Mouse (Mus musculus): ENCODE results near the gene Col5a1. TPM values are rescaled to one million over a fixed set of nuclear protein-coding genes. Genes with fewer than 3 reads are reported as not detected.

The Col5a1 gene
- total and polyA plus RNA-seq, 2 experiments from 2014 or later: 8.0 to 23.6 TPM

DNA sequence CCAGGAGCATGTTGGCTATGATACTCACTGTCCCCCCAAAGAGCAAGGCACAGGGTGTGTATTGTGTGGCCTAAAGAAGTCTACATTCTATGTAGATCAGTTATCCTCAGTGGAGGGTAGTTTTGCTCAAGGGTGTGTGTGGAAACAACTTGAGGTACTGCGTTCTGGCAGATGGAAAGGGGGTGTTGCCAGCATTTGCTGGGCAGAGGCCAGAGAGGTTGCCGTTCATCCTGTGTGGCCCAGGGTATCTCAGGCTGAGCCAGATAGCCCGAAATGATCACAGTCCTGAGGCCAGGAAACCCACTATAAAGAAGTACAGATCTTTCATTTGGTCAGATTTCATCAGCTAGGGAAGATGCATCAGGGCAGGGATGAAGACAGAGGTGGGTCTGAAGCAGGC, 13.9 kb upstream of the Col5a1 start:
- WGBS: 43% methylated on average over 3 of the region's 3 CpGs
- Histone ChIP-seq H3K4me1 (ENCODE audit: insufficient read depth, low read length) (peaks cover 11% of the 10 kb centered on the region), H3K27ac (no peak overlapping the region), H3K27me3 (ENCODE audit: insufficient read depth, low read length) (no peaks in the 10 kb centered on the region), H3K9ac (replicated peaks; ENCODE audit: low read length) (no peak overlapping the region), H3K4me3 (ENCODE audit: low read length) (no peak overlapping the region), H3K4me2 (ENCODE audit: low read depth, low read length) (no peak overlapping the region), H3K9me3 (ENCODE audit: low read length) (no peaks in the 10 kb centered on the region), H3K36me3 (ENCODE audit: insufficient read depth, low read length) (no peaks in the 10 kb centered on the region)
- no peak for TF ChIP-seq CTCF (IDR thresholded peaks at IDR 0.05; ENCODE audit: low read depth)
- DNase-seq (ENCODE audit: low spot score) (no peak), ATAC-seq (no peak)

GRCm38 (mm10) chr2:27873030-27873429, 13.2 kb upstream of the Col5a1 start:
- 74% methylated on average over 5 of the region's 5 CpGs for WGBS
- no peak for TF ChIP-seq CTCF (IDR thresholded peaks at IDR 0.05; ENCODE audit: low read depth)

DNA sequence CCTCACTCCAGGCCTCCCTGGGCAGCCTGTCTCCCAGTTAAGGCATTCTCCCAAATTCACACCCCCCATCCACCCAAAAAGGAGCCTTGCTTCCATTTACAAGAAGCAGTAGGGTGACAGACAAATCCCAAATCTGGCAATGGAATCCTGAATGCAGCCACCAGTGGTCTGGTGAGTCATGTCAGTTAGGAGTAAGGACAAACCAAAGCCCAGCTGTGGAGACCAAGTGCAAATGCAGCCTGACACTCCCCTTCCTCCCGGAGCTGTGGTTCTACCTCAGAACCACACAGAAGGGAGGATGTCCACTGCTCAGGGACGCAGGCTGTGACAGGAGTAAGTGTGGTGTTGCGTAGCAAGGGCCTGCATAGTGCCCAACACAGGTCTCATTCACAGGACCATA, 11.6 kb upstream of the Col5a1 start:
- Histone ChIP-seq H3K36me3 (ENCODE audit: insufficient read depth, low read length) (no peaks in the 10 kb centered on the region), H3K27me3 (ENCODE audit: insufficient read depth, low read length) (no peaks in the 10 kb centered on the region), H3K4me2 (ENCODE audit: low read depth, low read length) (no peak overlapping the region), H3K4me3 (ENCODE audit: low read length) (no peak overlapping the region), H3K4me1 (ENCODE audit: insufficient read depth, low read length) (peaks cover 11% of the 10 kb centered on the region), H3K9me3 (ENCODE audit: low read length) (no peaks in the 10 kb centered on the region), H3K9ac (replicated peaks; ENCODE audit: low read length) (no peak overlapping the region), H3K27ac (no peak overlapping the region)
- TF ChIP-seq CTCF (IDR thresholded peaks at IDR 0.05; ENCODE audit: low read depth): no peak
- 87% methylated on average over 3 of the region's 3 CpGs for WGBS
- DNase-seq (ENCODE audit: low spot score): no peak
- no peak for ATAC-seq

More at GRCm38 (mm10) chr2:27873030-27873429, 13.2 kb upstream of the Col5a1 start:
- Histone ChIP-seq H3K9me3 (ENCODE audit: low read length) (no peaks in the 10 kb centered on the region), H3K4me2 (ENCODE audit: low read depth, low read length) (no peak overlapping the region), H3K4me3 (ENCODE audit: low read length) (no peak overlapping the region), H3K36me3 (ENCODE audit: insufficient read depth, low read length) (no peaks in the 10 kb centered on the region), H3K9ac (replicated peaks; ENCODE audit: low read length) (no peak overlapping the region), H3K27me3 (ENCODE audit: insufficient read depth, low read length) (no peaks in the 10 kb centered on the region), H3K27ac (no peak overlapping the region), H3K4me1 (ENCODE audit: insufficient read depth, low read length) (peaks cover 11% of the 10 kb centered on the region)
- no peak for DNase-seq (ENCODE audit: low spot score)
- no peak for ATAC-seq

GRCm38 (mm10) chr2:27875231-27875630, 11.0 kb upstream of the Col5a1 start:
- WGBS: 57% methylated on average over 5 of the region's 5 CpGs
- Histone ChIP-seq H3K9me3 (ENCODE audit: low read length) (no peaks in the 10 kb centered on the region), H3K9ac (replicated peaks; ENCODE audit: low read length) (no peak overlapping the region), H3K4me2 (ENCODE audit: low read depth, low read length) (no peak overlapping the region), H3K4me3 (ENCODE audit: low read length) (no peak overlapping the region), H3K27me3 (ENCODE audit: insufficient read depth, low read length) (no peaks in the 10 kb centered on the region), H3K27ac (no peak overlapping the region), H3K36me3 (ENCODE audit: insufficient read depth, low read length) (no peaks in the 10 kb centered on the region), H3K4me1 (ENCODE audit: insufficient read depth, low read length) (peaks cover 11% of the 10 kb centered on the region)
- ATAC-seq: no peak
- no peak for DNase-seq (ENCODE audit: low spot score)
- TF ChIP-seq CTCF (IDR thresholded peaks at IDR 0.05; ENCODE audit: low read depth): no peak

DNA sequence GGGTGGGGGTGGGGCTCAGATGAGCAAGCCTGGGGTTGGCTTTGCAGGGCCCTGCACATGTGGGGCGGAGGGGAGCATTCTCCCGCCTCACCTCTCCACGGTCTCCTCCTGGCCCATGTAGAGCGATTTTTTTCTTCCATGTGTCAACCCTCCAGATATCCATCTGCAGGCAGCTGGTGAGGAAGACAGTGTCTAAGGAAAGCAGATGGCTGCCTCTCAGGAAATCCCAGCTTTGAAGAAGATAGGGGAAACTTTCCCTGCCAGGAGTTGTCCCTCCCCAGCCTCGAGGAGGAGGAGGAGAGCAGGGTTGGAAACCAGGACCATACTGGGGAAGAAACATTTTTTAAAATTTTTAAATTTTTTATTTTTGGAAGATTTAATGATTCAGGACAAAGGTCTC, 10.4 kb upstream of the Col5a1 start:
- 62% methylated on average over 5 of the region's 5 CpGs for WGBS
- H3K9ac ChIP-seq (replicated peaks; ENCODE audit: low read length): no peak overlapping the region
- no peak for TF ChIP-seq CTCF (IDR thresholded peaks at IDR 0.05; ENCODE audit: low read depth)
- H3K4me1 ChIP-seq (ENCODE audit: insufficient read depth, low read length): peaks cover 11% of the 10 kb centered on the region
- H3K36me3 ChIP-seq (ENCODE audit: insufficient read depth, low read length): no peaks in the 10 kb centered on the region
- H3K4me3 ChIP-seq (ENCODE audit: low read length): no peak overlapping the region
- DNase-seq (ENCODE audit: low spot score) (no peak), ATAC-seq (no peak)
- H3K27ac ChIP-seq: no peak overlapping the region
- no peaks in the 10 kb centered on the region for H3K9me3 ChIP-seq (ENCODE audit: low read length)
- H3K4me2 ChIP-seq (ENCODE audit: low read depth, low read length): no peak overlapping the region
- no peaks in the 10 kb centered on the region for H3K27me3 ChIP-seq (ENCODE audit: insufficient read depth, low read length)

DNA sequence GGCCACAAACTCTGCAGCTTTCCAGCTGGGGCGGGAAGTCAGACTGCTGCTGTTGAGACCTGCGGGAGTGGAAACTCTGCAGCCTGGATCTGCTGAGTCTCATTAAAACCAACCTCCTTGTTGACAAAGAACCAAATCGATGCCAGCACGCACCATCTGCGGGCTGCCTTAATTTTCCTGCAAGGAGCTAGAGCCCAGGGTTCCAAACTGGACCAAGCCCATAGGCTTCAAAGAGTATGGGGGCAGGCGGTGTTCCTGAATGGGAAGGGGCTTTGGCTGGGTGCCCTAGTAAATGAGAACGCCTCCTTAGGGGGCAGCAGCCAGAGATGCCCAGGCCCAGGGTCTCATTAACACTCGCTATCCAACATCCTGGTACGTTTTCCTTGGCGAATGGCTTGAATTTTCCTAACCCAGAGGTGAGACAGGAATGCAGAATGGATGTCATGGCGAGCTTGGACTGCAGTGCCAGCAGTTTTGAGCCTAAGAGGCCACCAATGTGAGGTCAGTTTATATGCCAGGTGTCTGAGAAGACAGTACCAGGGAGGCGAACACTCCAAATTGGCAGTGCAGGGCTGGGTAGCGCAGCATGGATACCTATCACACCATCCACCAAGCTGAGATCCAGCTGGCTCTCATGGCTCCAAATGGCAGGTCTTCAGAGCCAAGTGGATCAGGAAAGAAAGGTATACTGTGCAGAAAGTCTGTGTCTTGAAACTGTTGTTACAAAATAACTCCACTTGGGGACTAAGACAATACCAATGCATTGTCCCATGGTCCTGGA, 9.3 kb upstream of the Col5a1 start:
- H3K9ac ChIP-seq (replicated peaks; ENCODE audit: low read length): no peak overlapping the region
- DNase-seq (ENCODE audit: low spot score): no peak
- H3K27ac ChIP-seq: no peak overlapping the region
- H3K4me3 ChIP-seq (ENCODE audit: low read length): no peak overlapping the region
- peaks cover 11% of the 10 kb centered on the region for H3K4me1 ChIP-seq (ENCODE audit: insufficient read depth, low read length)
- no peak overlapping the region for H3K4me2 ChIP-seq (ENCODE audit: low read depth, low read length)
- no peak for TF ChIP-seq CTCF (IDR thresholded peaks at IDR 0.05; ENCODE audit: low read depth)
- 64% methylated on average over 13 of the region's 13 CpGs for WGBS
- no peaks in the 10 kb centered on the region for H3K27me3 ChIP-seq (ENCODE audit: insufficient read depth, low read length)
- no peaks in the 10 kb centered on the region for H3K36me3 ChIP-seq (ENCODE audit: insufficient read depth, low read length)
- ATAC-seq: no peak
- H3K9me3 ChIP-seq (ENCODE audit: low read length): no peaks in the 10 kb centered on the region

- ATAC-seq (no peak), DNase-seq (ENCODE audit: low spot score) (no peak)
- H3K27me3 ChIP-seq (ENCODE audit: insufficient read depth, low read length): no peaks in the 10 kb centered on the region
- no peak for TF ChIP-seq CTCF (IDR thresholded peaks at IDR 0.05; ENCODE audit: low read depth)
- no peak overlapping the region for H3K4me2 ChIP-seq (ENCODE audit: low read depth, low read length)
- no peak overlapping the region for H3K4me3 ChIP-seq (ENCODE audit: low read length)
- no peaks in the 10 kb centered on the region for H3K36me3 ChIP-seq (ENCODE audit: insufficient read depth, low read length)
- 69% methylated on average over 5 of the region's 5 CpGs for WGBS
- no peaks in the 10 kb centered on the region for H3K9me3 ChIP-seq (ENCODE audit: low read length)
- H3K4me1 ChIP-seq (ENCODE audit: insufficient read depth, low read length): peaks cover 7% of the 10 kb centered on the region
- H3K27ac ChIP-seq: no peak overlapping the region
- H3K9ac ChIP-seq (replicated peaks; ENCODE audit: low read length): no peak overlapping the region
Observed at GRCm38 (mm10) chr2:27878066-27878465, 8.2 kb upstream of the Col5a1 start.

Data from hindbrain, postnatal 0 days (tissue).